Mouse (Mus musculus) hindbrain, embryonic 12.5 days (tissue): ENCODE data around the gene Mmp8. TPM values are rescaled to one million over a fixed set of nuclear protein-coding genes. Genes with fewer than 3 reads are reported as not detected.

Experiments
- ATAC-seq: fragments of 200-750 bp; cut with Nextera tagmentation; 2 replicates; pipeline ENCODE4 v1.8.0; 2017; ENCODE audit warnings: moderate TSS enrichment; ENCODE audit not compliant: low FRiP score
- H3K27ac ChIP-seq: fragments of 300-500 bp; sonication (generic); 2 replicates; pipeline ENCODE4 v1.5.1; 2016; ENCODE audit warnings: mild to moderate bottlenecking
- H3K27me3 ChIP-seq: fragments of 300-500 bp; sonication (generic); 2 replicates; pipeline ENCODE4 v1.6.1; 2016; ENCODE audit warnings: mild to moderate bottlenecking
- H3K36me3 ChIP-seq: fragments of 300-500 bp; sonication (generic); 2 replicates; pipeline ENCODE4 v1.6.1; 2016; ENCODE audit warnings: mild to moderate bottlenecking
- H3K4me1 ChIP-seq: fragments of 300-500 bp; sonication (generic); 2 replicates; pipeline ENCODE4 v1.6.1; 2016
- H3K4me2 ChIP-seq: fragments of 300-500 bp; sonication (generic); replicated peaks from 2 replicates; pipeline ENCODE4 v1.6.1; 2016; ENCODE audit warnings: mild to moderate bottlenecking
- H3K4me3 ChIP-seq: fragments of 300-500 bp; sonication (generic); 2 replicates; pipeline ENCODE4 v1.5.1; 2016; ENCODE audit warnings: mild to moderate bottlenecking
- H3K9ac ChIP-seq: fragments of 300-500 bp; sonication (generic); 2 replicates; pipeline ENCODE4 v1.6.1; 2016; ENCODE audit warnings: mild to moderate bottlenecking, moderate library complexity
- H3K9me3 ChIP-seq: fragments of 300-500 bp; sonication (generic); replicated peaks from 2 replicates; pipeline ENCODE4 v1.6.1; 2016; ENCODE audit warnings: mild to moderate bottlenecking
- WGBS: fragments of 180-500 bp; shearing (Covaris S2); methylation state at CpG from one replicate; pipeline ENCODE4 v1.1.7; 2016; 5-methylcytosine and 5-hydroxymethylcytosine counted together
- polyA plus RNA-seq: library from polyadenylated mRNA; unstranded; fragments of >200 nt; fragmentation: Nextera tagmentation; extraction: Ambion mirVana; gene quantifications from 2 replicates; pipeline ENCODE4 v1.2.1, GENCODE M21; 2016

Mmp8 gene
- polyA plus RNA-seq, 1 experiment from 2014 or later, result not detected

DNA sequence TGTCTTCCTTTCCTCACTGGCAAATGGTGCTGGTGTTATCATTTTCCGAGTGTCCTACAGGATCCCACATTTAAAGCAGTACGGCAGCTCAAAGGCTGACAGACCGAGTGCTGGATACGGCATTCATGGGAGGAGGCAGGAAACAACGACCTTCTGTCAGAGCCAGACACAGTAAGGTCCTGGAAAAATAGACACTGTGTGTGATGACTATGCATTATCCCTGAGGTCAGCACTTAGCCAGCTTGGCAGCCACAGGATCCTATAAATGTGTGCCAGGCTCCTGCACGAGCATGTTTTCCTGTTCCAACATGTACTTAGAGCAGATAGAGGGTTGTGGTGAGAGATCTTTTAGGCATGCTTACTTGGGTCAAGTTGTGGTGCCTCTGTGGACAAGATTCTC lies 45.7 kb downstream of the Mmp8 start:
- no peak overlapping the region for H3K27ac ChIP-seq
- H3K4me1 ChIP-seq, result no peaks in the 10 kb centered on the region
- H3K9ac ChIP-seq, result no peak overlapping the region
- no peak for ATAC-seq
- no peaks in the 10 kb centered on the region for H3K36me3 ChIP-seq
- no peak overlapping the region for H3K4me3 ChIP-seq
- no peak overlapping the region for H3K4me2 ChIP-seq
- WGBS, result 78% methylated on average over 6 of the region's 6 CpGs
- H3K27me3 ChIP-seq, result no peaks in the 10 kb centered on the region
- no peaks in the 10 kb centered on the region for H3K9me3 ChIP-seq

DNA sequence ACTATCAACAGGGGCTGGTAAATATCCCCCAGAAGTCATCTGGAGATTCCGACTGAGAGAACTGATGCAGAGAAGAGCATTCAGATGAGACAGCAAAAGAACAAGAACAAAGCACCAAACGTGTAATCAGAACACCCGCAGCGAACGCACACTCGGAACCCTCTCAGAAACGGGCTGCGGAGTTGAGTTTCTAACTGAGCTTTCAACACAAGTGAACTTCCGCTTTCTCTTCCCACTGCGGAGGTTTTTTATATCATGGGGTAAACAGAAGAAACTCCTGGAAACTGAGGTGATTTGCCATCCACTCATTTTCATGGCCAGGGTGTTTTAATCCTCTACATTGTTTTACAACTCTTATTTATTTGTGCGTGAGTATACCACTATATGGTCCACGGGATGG lies 47.4 kb downstream of the Mmp8 start:
- H3K9ac ChIP-seq, result no peak overlapping the region
- H3K27me3 ChIP-seq, result no peaks in the 10 kb centered on the region
- no peaks in the 10 kb centered on the region for H3K4me1 ChIP-seq
- no peaks in the 10 kb centered on the region for H3K9me3 ChIP-seq
- no peak overlapping the region for H3K27ac ChIP-seq
- H3K36me3 ChIP-seq, result no peaks in the 10 kb centered on the region
- no peak for ATAC-seq
- H3K4me2 ChIP-seq, result no peak overlapping the region
- H3K4me3 ChIP-seq, result no peak overlapping the region
- WGBS, result 87% methylated on average over 12 of the region's 12 CpGs

Other genes with a start within 250 kb of the Mmp8 start
- not detected in 2 replicates for gene Mmp12, start 214.1 kb upstream of the Mmp8 start, polyA plus RNA-seq
- gene Mmp1b, start 170.4 kb upstream of the Mmp8 start, polyA plus RNA-seq, result not detected in 2 replicates
- gene Mmp3, start 112.6 kb upstream of the Mmp8 start, polyA plus RNA-seq, result not detected in 2 replicates
- not detected in 2 replicates for gene Mmp10, start 56.1 kb upstream of the Mmp8 start, polyA plus RNA-seq
- gene Mmp27, start 12.9 kb downstream of the Mmp8 start, polyA plus RNA-seq, result not detected in 2 replicates
- not detected in 2 replicates for gene Mmp20, start 69.8 kb downstream of the Mmp8 start, polyA plus RNA-seq
- not detected in 2 replicates for gene Mmp7, start 133.6 kb downstream of the Mmp8 start, polyA plus RNA-seq
- gene Tmem123, start 205.6 kb downstream of the Mmp8 start, polyA plus RNA-seq, result 80.1 and 84.2 TPM in 2 replicates